Mouse (Mus musculus): ENCODE results near the gene Saxo2. TPM values are rescaled to one million over a fixed set of nuclear protein-coding genes. Genes with fewer than 3 reads are reported as not detected.
A peak's percentile ranks its signal among the peaks of the same experiment; 100 is the strongest.

The Saxo2 gene
- 1 to 10 TPM; 3.4 to 4.6 (median 4.2) TPM for total RNA-seq (2022)

- peak; percentile 93 for DNase-seq (ENCODE audit: low spot score in 2 of 2)
Observed at GRCm38 (mm10) chr7:82648353-82649080, at the start of gene Saxo2, which contains the start of gene Efl1. TSS of gene Saxo2 (minus strand) at chr7:82648528. TSS of gene Efl1 (plus strand) at chr7:82648614.

- no peak for DNase-seq (ENCODE audit: low spot score in 2 of 2)
Observed at GRCm38 (mm10) chr7:82697668-82698067, 49.3 kb upstream of the Saxo2 start.

GRCm38 (mm10) chr7:82691021-82691738 lies 42.9 kb upstream of the Saxo2 start:
- no peak for DNase-seq (ENCODE audit: low spot score in 2 of 2)

GRCm38 (mm10) chr7:82688736-82689135 lies 40.4 kb upstream of the Saxo2 start:
- DNase-seq (ENCODE audit: low spot score in 2 of 2), result peak; percentile 31 to 48

GRCm38 (mm10) chr7:82679901-82680300 lies 31.6 kb upstream of the Saxo2 start:
- no peak for DNase-seq (ENCODE audit: low spot score in 2 of 2)

GRCm38 (mm10) chr7:82676834-82677233 lies 28.5 kb upstream of the Saxo2 start:
- no peak for DNase-seq (ENCODE audit: low spot score in 2 of 2)

GRCm38 (mm10) chr7:82676001-82676400 lies 27.7 kb upstream of the Saxo2 start:
- DNase-seq (ENCODE audit: low spot score in 2 of 2), result no peak

- no peak for DNase-seq (ENCODE audit: low spot score in 2 of 2)
Observed at GRCm38 (mm10) chr7:82664604-82665003, 16.3 kb upstream of the Saxo2 start.

- DNase-seq (ENCODE audit: low spot score in 2 of 2), result no peak
Observed at GRCm38 (mm10) chr7:82649081-82649445, 735 bp upstream of the Saxo2 start.

GRCm38 (mm10) chr7:82647909-82648308 lies 419 bp downstream of the Saxo2 start:
- no peak for DNase-seq (ENCODE audit: low spot score in 2 of 2)

- no peak for DNase-seq (ENCODE audit: low spot score in 2 of 2)
Observed at GRCm38 (mm10) chr7:82647183-82647582, 1.1 kb downstream of the Saxo2 start.

- no peak for DNase-seq (ENCODE audit: low spot score in 2 of 2)
Observed at GRCm38 (mm10) chr7:82625342-82625741, 23.0 kb downstream of the Saxo2 start.

GRCm38 (mm10) chr7:82609629-82610028 lies 38.7 kb downstream of the Saxo2 start:
- DNase-seq (ENCODE audit: low spot score in 2 of 2), result no peak

- DNase-seq (ENCODE audit: low spot score in 2 of 2), result no peak
Observed at GRCm38 (mm10) chr7:82605425-82605824, 42.9 kb downstream of the Saxo2 start.

GRCm38 (mm10) chr7:82602008-82602407 lies 46.3 kb downstream of the Saxo2 start:
- no peak for DNase-seq (ENCODE audit: low spot score in 2 of 2)

GRCm38 (mm10) chr7:82590931-82591330 lies 57.4 kb downstream of the Saxo2 start:
- no peak for DNase-seq (ENCODE audit: low spot score in 2 of 2)

Other genes starting within 250 kb of the Saxo2 start
- 10 to 100 TPM in 1 of 4 experiments, 1 to 10 TPM in 3; 7.4 to 10.8 (median 8.5) TPM for gene Efl1, start 86 bp upstream of the Saxo2 start, total RNA-seq (2022)
- under 1 TPM; 0.11 to 0.25 (median 0.19) TPM for gene Mex3b, start 218.8 kb upstream of the Saxo2 start, total RNA-seq (2022)

Measured in gastrocnemius, adult 8-10 months (tissue).